Mouse (Mus musculus) erythroblast, embryonic 14.5 days (primary cell): ENCODE results near the gene Atp2b2.

Experiments used
- GATA1 ChIP-seq: IDR thresholded peaks from 2 replicates; pipeline ENCODE4 v1.6.1; 2012; ENCODE audit warnings: low read length, inconsistent platforms, mixed read lengths
- TAL1 ChIP-seq: IDR thresholded peaks from 3 replicates; pipeline ENCODE4 v1.6.1; 2012; ENCODE audit warnings: low read length, inconsistent platforms, mixed read lengths

- no peak for TF ChIP-seq GATA1
- no peak for TF ChIP-seq TAL1
Measured at GRCm38 (mm10) chr6:113882396-113882795, 160.0 kb downstream of the Atp2b2 start.
